Mouse (Mus musculus): ENCODE results near the gene Fkbpl.

The Fkbpl gene

DNA sequence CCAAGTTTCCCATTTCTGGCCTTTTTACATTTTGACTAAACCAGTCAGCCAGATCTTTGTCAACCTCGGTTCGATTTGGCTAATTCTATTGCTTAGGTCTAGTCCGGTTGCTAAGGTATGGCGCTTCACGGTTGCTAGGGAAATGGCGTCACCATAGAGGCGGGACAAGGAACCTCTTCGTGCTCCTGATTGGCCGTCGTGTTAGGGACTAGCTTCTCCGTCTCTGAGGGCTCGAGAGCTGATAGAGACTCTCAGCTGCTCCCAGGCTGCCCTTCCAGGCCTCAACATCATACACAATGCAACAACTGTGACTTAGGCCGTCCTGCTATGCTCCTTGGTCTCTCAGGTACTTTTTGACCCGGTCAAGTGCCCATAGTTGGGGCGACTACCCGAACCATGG, at the start of gene Fkbpl:
Gene Fkbpl (plus strand): TSS at position 157 of the 400 bp plus-strand sequence.
- peak; percentile 98 for DNase-seq (ENCODE audit: low spot score)

DNA sequence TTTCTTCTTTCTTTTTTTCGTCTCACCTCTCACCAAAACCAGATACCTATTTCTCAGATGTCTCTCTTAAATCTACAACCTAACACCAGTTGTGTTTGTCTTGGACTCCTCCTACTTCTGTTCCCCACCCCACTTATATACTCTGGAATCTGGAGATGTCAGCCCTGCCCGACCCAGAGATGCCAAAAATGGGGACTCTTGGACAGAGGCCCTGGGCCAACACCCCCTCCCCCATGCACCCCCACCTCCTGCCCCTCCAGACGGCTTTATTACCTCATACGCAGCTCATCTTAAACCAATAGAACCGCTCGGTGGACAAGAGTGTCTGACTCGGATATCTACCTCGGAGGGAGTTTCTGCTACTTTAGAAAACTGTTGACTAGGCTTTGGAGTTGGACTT, 48.5 kb upstream of the Fkbpl start:
- no peak for DNase-seq (ENCODE audit: low spot score)

DNA sequence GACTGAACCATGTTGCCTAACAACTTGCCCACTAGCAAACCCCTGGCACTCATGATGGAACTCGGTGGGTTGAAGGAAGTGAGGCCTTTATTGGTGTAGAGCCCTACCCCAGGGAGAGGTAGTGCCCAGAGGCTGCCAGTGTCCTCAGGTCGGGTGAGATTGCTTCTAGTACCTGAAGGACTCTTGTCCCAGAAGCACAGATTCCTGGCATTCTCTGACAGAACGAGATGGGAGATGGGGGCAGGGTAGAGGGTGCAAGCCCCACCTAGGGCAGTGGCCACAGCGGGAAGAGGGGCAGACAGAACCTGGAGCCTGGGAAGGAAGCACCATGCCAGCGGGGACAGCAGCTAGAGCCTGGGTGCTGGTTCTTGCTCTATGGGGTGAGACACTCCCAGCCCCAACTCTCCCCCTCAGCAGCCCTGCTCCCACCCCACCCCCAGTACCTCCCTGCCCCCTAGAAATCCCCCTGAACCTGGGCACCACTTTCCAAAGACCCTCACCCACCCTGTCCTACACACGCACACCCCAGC, 46.9 kb upstream of the Fkbpl start, which contains the start of gene Ager:
Gene Ager (plus strand): TSS at position 297 of the 530 bp plus-strand sequence.
- DNase-seq (ENCODE audit: low spot score), result no peak

DNA sequence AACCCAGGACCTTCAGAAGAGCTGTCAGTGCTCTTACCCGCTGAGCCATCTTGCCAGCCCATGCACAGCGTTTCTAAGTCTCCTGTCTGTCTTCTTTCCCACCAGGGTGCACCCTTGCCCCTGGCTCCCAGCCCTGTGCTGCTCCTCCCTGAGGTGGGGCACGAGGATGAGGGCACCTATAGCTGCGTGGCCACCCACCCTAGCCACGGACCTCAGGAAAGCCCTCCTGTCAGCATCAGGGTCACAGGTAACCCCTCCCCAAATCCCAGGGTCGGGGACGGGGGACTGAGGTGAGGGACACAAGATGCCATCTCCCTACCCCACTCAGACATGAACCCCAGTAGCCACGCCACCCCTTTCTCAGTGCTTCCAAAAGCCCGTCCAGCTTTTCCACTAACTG, 44.7 kb upstream of the Fkbpl start:
- DNase-seq (ENCODE audit: low spot score), result no peak

DNA sequence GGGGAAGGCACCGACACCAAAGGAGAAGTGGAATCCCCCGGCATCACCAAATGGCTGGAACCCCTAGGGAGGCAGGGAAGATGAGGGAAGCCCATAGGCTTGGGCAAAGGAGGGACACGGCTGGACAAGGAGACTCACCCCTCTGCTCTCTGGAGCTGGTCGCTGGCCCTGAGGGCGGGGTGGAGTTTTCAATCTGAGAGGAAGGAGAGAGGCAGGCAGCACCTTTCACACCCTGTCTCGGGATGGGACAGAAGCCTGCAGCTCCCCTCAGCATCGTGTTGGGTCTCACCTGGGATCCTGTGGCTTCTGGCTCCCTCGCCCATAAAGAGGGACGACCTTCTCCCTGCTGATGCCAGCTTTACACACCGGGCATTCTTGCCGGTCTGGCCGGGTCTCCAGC, 42.8 kb upstream of the Fkbpl start:
- DNase-seq (ENCODE audit: low spot score), result no peak

DNA sequence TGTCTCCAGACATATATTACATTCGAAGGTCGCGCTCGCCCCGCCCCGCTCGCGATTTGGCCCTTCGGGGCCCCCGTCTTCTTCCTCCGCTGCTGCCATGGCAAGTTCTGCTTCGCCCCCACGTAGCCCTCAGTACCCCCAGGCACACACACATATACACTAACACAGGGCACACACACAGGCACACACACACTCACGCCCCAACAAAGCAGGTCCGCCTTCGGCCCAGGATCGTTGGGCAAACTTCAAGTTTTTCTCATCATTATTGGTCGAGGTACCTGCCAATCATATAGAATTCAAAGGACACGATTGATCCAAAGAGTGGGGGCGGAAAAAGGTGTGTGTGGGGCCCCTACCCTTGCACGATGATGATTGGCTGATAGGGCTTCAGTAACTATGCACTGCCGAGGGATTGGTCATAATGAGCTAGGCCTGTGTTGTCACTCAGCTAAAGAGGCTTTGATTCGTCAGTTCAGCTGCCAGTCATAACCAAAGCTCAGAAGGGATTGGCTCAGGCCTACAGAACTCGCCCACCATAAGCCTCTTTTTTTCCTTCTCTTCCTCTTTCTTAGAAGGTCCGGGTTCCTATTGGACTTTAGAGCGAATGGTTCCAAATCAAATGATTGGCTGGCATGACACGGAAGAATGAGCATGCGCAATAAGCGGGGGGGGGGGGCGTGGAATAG, 41.0 kb upstream of the Fkbpl start, which contains the start of gene Rnf5:
Gene Rnf5 (minus strand): TSS at position 316 of the 686 bp plus-strand sequence.
- peak; percentile 100 for DNase-seq (ENCODE audit: low spot score)

DNA sequence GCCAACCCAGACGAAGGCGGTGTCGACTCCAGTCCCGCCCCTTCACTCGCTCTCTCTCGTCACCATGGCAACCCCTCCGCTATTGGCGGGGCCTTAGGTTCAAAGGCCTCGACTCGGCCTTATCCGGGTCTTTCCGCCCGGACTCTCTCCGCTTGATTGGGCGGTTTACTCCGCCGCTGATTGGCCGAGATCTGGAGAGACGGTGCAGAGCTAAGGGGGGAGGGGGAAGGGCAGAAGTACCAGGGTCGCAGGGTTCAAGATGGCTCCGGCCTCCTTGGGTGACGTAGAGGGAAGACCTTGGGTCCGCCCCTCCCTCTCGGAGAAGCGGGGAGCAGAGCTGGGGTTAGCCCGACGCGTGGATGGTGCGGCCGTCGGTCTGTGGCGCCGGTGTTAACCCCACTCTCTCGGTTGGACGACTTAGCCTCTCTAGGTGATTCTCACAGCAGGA, 40.5 kb upstream of the Fkbpl start, which contains the start of gene Agpat1:
Gene Agpat1 (plus strand): TSS at position 202 of the 448 bp plus-strand sequence.
- DNase-seq (ENCODE audit: low spot score), result peak; percentile 99

DNA sequence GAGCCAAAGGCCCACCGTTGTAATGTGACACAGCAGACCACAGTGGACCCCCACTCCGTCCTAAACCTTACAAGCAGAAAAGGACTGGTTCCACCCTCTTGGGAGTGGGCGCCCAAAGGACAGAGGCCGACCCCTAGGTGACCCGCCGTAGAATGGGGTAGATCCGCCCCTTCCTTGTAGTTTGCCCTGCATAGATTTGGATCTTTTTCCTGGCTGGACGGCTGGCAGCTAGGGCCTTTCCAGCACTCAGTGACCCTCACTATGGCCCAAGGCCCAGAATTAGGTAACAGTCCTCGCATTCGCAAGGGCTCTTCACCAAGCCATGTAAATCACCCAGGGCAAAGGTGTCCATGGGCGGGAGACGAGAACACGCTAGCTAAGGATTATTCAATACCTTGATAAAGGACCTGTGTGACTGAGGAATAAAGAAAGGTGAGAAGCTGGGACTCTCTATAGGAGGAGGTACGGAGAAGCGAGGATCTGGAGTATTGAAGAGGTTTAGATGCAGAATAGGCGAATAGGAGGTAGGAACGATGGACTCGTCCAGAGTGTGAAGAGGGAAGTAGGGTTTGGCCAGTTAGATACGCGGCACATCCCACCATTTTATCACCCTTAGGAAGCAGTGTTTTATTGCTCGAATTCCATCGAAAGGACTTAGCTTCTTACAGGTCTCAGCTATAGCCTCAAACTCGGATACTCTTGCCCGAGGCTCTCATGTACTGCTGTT, 39.9 kb upstream of the Fkbpl start:
- DNase-seq (ENCODE audit: low spot score), result no peak

DNA sequence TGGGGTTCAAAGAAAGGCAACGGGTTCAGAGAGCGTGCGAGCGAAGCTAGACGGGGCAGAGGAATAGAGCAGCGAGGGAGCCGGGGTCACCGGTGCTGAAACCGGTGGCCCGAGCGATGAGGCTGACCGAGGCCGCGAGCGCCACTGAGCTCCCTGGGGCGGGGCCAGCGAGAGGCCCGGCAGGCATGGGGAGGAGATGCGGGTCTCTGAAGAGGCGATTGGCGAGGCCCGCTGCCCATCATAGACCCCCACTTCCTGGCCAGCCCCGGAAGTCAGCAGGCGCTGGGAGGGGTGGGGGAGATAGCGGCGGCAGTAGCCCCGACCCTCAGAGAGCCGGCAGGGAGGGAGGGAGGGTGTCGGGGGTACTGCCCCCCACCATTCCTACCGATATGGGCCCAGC, 39.0 kb upstream of the Fkbpl start:
- peak; percentile 98 for DNase-seq (ENCODE audit: low spot score)

DNA sequence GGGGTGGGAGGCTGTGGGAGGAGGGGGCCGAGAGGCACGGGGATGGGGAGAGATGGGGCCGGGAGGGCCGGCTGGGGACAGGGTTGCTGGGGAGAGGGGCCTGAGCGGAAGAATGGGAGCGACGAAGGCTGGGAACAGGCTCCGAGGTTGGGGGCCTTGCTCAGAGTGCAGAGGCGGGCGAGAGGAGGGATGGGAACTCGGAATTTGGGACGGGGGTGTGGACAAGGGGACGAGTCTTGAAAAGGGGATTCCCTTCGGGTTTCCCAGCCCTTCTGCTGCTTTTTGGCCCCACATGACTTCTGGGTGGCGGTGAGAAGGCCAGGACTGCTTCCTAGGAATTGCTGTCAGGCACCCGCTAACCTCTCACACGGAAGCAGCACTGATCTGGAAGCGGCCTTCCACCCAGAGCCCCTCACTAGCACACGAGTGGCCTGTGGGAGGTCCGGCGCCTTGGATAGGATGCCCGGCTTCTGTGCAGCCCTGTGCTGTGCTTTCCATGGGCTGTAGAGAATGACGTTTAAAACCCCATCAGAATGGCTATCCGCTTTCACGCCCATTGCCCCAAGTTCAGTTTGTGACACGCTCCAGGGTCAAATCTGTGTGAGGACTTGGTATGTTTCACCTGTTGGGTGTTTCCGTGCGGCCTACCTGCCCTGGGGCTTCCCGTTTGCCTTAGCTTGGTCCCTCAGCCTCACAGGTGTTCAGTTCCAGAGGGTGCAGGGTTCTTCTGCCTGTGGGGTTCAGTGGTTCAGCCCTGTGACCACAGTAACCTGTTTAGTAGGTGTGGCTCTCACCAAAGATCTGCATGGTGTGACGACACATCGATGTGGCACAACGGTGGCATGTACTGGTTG, 38.2 kb upstream of the Fkbpl start:
- no peak for DNase-seq (ENCODE audit: low spot score)

DNA sequence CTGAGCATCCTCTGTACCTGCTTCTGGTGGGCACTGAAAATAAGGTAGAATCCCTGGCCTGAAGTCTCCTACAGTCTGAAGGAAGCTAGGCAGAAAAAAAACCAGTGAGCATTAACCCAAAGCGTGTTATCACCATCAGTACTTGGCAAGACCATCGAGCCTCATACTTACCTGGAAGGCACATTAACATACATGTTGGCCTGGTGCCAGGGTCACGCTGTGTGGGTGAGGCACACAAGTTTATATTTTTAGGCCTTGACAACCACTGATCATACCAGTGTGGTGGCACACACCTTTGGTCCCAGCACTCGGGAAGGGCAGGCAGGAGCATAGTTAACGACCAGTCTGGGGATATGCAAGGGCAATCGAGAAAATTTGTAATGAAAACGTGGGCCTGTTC, 36.6 kb upstream of the Fkbpl start:
- DNase-seq (ENCODE audit: low spot score), result no peak

DNA sequence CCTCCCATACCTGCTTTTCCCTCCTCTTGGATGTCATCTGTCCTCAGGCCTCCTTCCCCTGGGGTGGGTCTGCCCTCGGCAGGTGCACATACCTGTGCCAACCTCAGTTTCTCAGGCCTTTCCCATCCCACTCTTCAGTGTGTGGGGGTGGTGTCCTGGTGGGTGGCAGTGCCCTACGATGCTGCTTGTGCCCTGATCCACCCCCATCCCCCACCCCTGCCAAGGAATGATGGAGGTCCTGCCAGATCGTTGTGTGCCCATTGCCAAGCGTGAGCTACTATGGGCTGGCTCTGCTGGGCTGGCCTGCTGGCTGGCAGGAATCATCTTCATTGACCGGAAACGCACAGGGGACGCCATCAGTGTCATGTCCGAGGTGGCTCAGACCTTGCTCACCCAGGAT, 33.5 kb upstream of the Fkbpl start:
- DNase-seq (ENCODE audit: low spot score), result no peak

DNA sequence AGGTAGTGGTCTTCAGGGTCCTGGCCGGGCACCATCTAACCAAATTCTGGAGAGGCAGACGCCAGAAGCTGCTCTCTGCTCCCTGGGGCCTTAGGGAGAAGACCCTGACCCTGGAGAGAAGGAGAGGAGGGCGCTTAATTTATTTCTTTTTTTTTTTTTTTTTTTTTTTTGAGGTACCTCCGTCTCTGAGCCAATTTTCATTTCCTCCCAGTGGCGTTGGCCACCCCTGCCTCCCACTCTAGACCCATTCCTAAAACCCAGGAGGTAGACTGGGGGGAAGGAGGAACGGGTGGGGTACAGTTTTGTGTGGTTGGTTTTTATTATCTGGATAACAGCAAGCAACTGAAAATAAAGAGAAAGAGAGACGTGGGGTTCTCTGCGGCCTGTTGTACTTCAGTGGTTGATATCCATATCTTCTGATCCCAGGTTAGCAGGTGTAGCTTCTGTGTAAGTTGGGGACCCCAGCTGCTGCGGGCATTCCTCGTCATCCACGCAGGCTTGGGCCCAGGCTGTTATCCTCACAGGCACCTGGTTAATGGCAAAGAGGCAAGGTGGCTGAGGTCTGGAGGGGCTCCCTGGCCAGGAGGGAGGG, 31.4 kb upstream of the Fkbpl start:
- DNase-seq (ENCODE audit: low spot score), result no peak

DNA sequence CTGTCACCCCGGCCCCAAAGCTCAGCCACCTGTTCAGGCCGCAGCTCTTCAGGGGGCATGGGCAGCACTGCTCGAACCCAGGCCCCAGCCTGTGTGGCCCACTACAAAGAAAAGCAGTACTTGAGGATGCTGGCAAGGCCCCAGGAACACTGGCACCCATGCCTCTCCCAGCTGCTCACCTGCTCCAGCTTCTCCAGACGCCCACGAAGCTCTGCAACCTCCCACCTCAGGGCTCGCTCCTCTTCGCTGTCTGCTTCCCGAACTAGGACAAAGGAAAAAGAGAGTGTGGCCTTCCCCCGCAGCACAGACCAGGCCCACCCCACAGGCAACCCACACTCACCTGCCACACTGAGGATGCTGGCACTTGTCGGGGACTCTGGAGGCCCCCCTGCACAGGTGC, 30.7 kb upstream of the Fkbpl start:
- no peak for DNase-seq (ENCODE audit: low spot score)

DNA sequence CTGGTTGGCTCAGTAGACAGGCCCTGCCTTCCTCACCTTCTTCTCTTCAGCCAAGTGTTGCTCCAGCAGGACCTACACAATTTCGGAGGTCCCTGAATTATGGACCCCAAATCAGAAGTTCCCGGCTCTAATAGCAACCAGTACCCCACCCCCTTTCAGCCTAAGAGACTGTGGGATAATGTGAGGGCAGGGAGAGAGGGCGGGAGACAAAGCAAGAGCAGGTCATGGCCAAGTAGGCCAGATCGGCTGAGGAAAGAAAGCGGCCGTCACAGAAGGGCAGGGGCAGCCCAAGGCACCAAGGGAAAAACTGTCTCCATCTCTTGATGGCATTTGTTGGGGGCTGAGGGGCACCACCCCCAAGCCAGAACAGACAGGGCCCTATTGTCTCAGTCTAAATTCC, 28.7 kb upstream of the Fkbpl start, which contains the start of gene Egfl8:
Gene Egfl8 (minus strand): TSS at position 101 of the 400 bp plus-strand sequence.
- no peak for DNase-seq (ENCODE audit: low spot score)

DNA sequence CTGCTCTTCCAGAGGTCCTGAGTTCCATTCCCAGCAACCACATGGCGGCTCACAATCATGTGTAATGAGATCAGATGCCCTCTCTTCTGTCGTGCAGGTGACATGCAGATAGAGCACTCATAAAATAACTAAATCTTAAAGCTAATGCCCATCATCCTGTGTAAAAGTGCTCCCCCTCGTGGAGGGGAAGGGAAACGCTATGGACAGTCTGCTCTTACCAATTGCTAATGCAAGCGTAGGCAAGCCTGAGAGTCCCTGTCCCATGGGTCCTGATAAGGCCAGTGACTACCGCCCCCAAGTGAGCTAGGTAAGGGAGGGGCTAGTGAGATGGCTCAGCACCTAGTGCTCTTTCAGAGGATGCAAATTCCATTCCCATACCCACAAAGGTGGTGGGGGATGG, 25.6 kb upstream of the Fkbpl start:
- peak; percentile 77 for DNase-seq (ENCODE audit: low spot score)

DNA sequence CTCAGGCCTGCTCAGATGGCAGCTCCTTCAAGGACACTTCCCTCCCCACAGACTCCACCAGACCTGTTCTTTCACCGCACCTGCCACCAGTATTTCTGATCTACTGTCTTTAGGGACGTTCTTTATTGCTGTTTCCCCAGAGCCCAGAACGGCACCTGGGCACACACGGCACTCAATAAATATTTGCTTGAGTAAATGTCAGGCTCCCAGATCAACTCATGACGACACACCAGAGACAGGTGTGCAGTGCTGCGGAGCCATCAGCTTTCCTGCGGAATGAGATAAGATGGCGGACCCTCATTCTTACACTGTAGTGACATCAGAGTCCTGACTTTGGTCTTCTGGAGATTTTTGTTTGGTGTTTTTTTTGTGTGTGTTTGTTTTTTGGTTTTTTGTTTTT, 23.6 kb upstream of the Fkbpl start:
- no peak for DNase-seq (ENCODE audit: low spot score)

DNA sequence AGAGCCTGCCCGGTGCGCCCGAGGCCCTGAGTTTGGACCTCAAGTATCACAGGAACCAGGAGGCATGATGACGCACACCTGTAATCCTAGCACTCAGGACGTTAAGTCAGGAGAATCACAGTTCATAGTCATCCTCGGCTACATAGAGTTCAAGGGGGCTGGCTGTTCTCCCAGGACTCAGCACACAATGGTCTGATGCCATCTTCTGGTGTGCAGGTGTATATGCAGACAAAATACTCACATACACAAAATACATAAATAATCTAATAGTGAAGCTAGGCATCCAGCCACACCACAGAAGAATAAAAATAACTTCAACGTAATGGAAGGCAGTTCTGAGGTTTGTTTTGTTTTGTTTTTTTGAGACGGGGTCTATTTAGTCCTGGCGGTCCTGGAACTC, 21.4 kb upstream of the Fkbpl start:
- DNase-seq (ENCODE audit: low spot score), result no peak

DNA sequence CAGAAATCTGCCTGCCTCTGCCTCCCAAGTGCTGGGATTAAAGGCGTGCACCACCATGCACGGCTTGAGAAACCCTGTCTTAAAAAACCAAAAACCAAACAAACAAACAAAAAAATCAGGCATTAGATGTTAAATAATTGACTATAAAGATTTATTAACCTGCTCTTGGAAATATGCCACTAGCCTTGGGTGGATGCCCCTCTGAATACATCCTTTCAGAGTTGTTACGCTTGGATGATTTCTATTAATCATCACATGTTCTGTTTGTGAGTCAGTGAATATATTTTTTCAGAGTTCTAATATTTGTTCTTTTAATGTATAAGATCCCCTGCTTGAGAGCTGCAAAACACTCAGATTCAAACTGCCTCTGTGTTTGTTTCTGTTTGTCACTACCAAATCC, 19.6 kb upstream of the Fkbpl start:
- no peak for DNase-seq (ENCODE audit: low spot score)

DNA sequence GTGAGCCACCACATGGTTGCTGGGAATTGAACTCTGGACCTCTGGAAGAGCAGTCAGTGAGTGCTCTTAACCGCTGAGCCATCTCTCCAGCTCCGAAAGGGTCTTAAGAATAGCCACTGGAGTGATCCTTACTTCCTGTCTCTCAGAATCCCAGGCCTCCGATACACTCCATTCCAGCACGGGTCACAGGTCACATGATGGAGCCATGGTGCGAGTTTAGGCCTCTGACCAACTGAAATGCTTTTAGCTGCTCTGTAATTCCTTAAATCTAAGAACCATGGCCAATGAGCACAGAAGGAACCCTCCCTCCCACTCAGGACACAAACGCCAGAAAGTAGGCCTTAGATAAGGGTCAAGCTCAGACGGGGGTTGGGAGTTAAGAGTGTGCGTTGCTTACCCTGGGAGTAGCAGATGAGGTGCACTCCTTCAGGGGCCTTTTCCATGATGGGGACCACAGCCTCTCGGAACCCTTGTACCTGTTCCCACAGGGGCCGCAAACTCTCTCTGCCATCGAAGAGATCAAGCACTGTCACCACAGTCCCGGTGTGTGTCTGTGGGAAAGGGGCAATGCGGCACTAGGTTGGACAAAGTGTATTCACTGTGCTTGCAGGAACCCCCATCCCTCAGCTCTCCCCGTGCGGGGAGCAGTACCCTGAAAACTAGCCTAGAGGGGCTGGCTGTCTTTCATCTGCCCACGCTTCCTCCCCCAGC, 18.3 kb upstream of the Fkbpl start:
- no peak for DNase-seq (ENCODE audit: low spot score)

DNA sequence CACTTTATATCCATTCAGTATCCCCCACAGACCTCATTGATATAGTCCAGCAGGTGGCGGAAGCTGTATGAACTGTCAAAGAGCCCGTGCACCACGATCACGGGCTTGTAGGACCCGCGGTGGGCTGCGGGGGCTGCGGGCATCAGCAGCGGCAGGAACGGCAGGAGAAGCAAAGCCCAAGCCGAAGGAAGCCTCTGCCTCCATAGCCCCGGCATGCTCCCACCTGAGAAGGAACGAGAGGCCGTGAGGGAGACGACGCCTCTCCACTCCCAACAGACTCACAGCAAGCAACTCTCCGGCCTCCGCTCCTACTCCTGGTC, 17.8 kb upstream of the Fkbpl start:
- DNase-seq (ENCODE audit: low spot score), result no peak
